Mouse (Mus musculus): Measurements from ENCODE around the gene Ap1ar.

The Ap1ar gene

DNA sequence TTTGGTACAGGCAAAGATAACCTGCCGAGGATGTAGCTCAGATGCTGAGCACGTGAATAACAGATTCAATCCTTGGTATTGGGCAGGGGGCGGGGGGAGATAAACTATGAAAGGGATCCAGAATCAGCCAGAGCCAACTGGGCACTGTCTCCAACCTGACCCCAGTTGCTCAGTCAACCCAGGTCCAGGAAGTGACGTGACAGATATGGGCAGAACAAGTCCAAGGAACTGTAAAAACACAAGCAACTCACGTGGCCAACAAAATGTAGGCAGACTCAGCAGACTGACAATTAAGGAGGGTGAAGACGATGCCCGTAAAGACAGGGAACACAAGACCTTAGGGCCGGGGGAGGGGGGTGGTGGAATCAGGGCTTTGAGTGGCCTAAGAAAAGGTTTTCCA is 74.9 kb downstream of the Ap1ar start:
- DNase-seq (ENCODE audit: extremely low read depth, insufficient read length, low spot score): no peak

GRCm38 (mm10) chr3:127759212-127759611 is 78.1 kb downstream of the Ap1ar start:
- no peak for DNase-seq (ENCODE audit: extremely low read depth, insufficient read length, low spot score)

DNA sequence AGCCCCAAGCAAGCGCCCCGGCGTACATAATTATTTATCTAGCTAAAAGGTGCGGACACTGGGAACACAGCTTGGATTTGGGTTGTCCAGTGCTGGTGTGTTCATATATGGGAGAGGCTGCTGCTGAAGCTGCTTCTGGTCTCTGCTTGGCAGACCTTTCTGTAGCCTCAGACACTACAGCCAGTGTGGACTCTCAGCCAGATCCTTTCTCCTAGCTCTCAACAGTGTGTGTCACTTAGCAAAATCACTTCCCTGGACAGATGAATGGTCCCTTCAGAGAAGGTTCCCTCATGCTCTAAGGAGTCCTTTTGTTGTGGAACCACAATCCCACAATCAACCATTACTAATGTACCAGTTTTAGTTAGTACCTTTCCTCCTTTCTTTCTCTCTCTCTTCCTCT is 78.5 kb downstream of the Ap1ar start:
- no peak for DNase-seq (ENCODE audit: extremely low read depth, insufficient read length, low spot score)

GRCm38 (mm10) chr3:127757886-127758301 is 79.4 kb downstream of the Ap1ar start:
- no peak for DNase-seq (ENCODE audit: extremely low read depth, insufficient read length, low spot score)

Data from 3134 (cell line).